Mouse (Mus musculus) myocyte (in vitro differentiated cells): ENCODE data around the gene Dhrs3. TPM values are rescaled to one million over a fixed set of nuclear protein-coding genes. Genes with fewer than 3 reads are reported as not detected.
A peak's percentile ranks its signal among the peaks of the same experiment; 100 is the strongest.

Experiments
- H3K27me3 ChIP-seq: one replicate; pipeline ENCODE4 v1.6.1; 2011; ENCODE audit not compliant: control insufficient read depth, insufficient read depth, insufficient read length
- H3K36me3 ChIP-seq: one replicate; pipeline ENCODE4 v1.6.1; 2011; ENCODE audit not compliant: control insufficient read depth, insufficient read depth
- H3K4me2 ChIP-seq: one replicate; pipeline ENCODE4 v1.6.1; 2011; ENCODE audit warnings: low read depth, control low read depth
- H3K4me3 ChIP-seq: one replicate; pipeline ENCODE4 v1.5.1; 2011; ENCODE audit warnings: mild to moderate bottlenecking, control low read depth, moderate library complexity
- H3K79me2 ChIP-seq: one replicate; pipeline ENCODE4 v1.6.1; 2011; ENCODE audit not compliant: control insufficient read depth, insufficient read depth
- H3ac ChIP-seq: one replicate; pipeline ENCODE4 v1.6.1; 2011; ENCODE audit not compliant: control insufficient read depth, insufficient read length
- CEBPB ChIP-seq: IDR thresholded peaks from 2 replicates; pipeline ENCODE4 v1.6.1; 2011; ENCODE audit warnings: mild to moderate bottlenecking, moderate library complexity; ENCODE audit not compliant: poor library complexity, insufficient read depth, severe bottlenecking
- E2F4 ChIP-seq: IDR thresholded peaks from one replicate; pipeline ENCODE4 v1.6.1; 2011; ENCODE audit warnings: mild to moderate bottlenecking, control low read depth, moderate library complexity; ENCODE audit not compliant: insufficient read depth
- MAX ChIP-seq: IDR thresholded peaks from one replicate; pipeline ENCODE4 v1.6.1; 2011; ENCODE audit warnings: low read depth, mild to moderate bottlenecking, control low read depth
- MYOD1 ChIP-seq, 3 experiments: IDR thresholded peaks; one replicate each; pipeline ENCODE4 v1.6.1; 2011; ENCODE audit warnings: control low read depth in 2 of 3, low read depth in 2 of 3, mild to moderate bottlenecking in 2 of 3, moderate library complexity in 1 of 3; ENCODE audit not compliant: insufficient read length in 2 of 3, control insufficient read depth in 1 of 3
- MYOG ChIP-seq, 3 experiments: IDR thresholded peaks; one replicate each; pipeline ENCODE4 v1.6.1; 2011; ENCODE audit warnings: control low read depth in 2 of 3, low read depth in 2 of 3, mild to moderate bottlenecking in 2 of 3; ENCODE audit not compliant: insufficient read length in 2 of 3, control insufficient read depth in 1 of 3, insufficient read depth in 1 of 3
- POLR2A ChIP-seq: IDR thresholded peaks from one replicate; pipeline ENCODE4 v1.6.1; 2011; ENCODE audit warnings: low read depth, mild to moderate bottlenecking, control low read depth, moderate library complexity; ENCODE audit not compliant: insufficient read length
- POLR2AphosphoS2 ChIP-seq: IDR thresholded peaks from one replicate; pipeline ENCODE4 v1.6.1; 2011; ENCODE audit warnings: low read depth, control low read depth; ENCODE audit not compliant: insufficient read length
- REST ChIP-seq: IDR thresholded peaks from one replicate; pipeline ENCODE4 v1.6.1; 2011; ENCODE audit warnings: mild to moderate bottlenecking, control low read depth, moderate library complexity; ENCODE audit not compliant: insufficient read depth, insufficient read length
- SRF ChIP-seq: IDR thresholded peaks from one replicate; pipeline ENCODE4 v1.6.1; 2011; ENCODE audit warnings: low read depth; ENCODE audit not compliant: control insufficient read depth, insufficient read length
- TCF12 ChIP-seq: IDR thresholded peaks from one replicate; pipeline ENCODE4 v1.6.1; 2011; ENCODE audit warnings: mild to moderate bottlenecking, control low read depth; ENCODE audit not compliant: poor library complexity, insufficient read depth, severe bottlenecking
- TCF3 ChIP-seq: IDR thresholded peaks from one replicate; pipeline ENCODE4 v1.6.1; 2011; ENCODE audit warnings: low read depth, control low read depth; ENCODE audit not compliant: insufficient read length
- USF1 ChIP-seq: IDR thresholded peaks from one replicate; pipeline ENCODE4 v1.6.1; 2011; ENCODE audit warnings: low read depth, mild to moderate bottlenecking, control low read depth, moderate library complexity
- polyA plus RNA-seq: library from polyadenylated mRNA; unstranded; fragments of >200 nt; fragmentation: generic; extraction: Trizol; gene quantifications from one replicate; pipeline ENCODE4 v1.2.1, GENCODE M21; 2012; ENCODE audit warnings: missing spikeins

The Dhrs3 gene
- polyA plus RNA-seq, 1 experiment, result 5.5 TPM

DNA sequence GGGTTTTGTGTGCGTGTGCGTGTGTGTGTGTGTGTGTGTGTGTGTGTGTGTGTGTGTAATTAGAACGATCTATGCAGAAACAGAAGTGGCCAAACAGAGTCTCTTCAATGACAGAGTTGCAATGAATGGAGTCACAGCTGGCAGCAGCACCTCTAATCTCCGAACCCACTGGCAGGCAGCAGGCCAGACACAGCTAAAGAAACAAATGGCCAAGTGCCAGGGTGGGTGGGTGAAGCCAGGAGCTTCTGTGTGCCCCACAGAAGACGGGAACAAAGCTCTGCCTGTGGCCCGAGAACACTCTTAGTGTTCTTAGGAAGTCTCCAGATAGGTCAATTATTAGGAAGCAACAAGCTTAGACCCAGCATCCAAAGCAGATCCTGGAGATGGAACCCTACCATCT lies 6.2 kb upstream of the Dhrs3 start:
- no peak overlapping the region for H3ac ChIP-seq
- no peak for TF ChIP-seq MYOG (IDR thresholded peaks at IDR 0.05; ENCODE audit: control insufficient read depth in 1 of 3, insufficient read depth in 1 of 3, insufficient read length in 2 of 3, low read depth in 2 of 3)
- TF ChIP-seq MAX, result no peak
- TF ChIP-seq POLR2AphosphoS2, result no peak
- no peak for TF ChIP-seq CEBPB
- TF ChIP-seq REST, result no peak
- no peak for TF ChIP-seq TCF3
- TF ChIP-seq TCF12, result no peak
- no peak for TF ChIP-seq E2F4
- TF ChIP-seq USF1, result no peak
- TF ChIP-seq POLR2A, result no peak
- no peak for TF ChIP-seq SRF
- no peak for TF ChIP-seq MYOD1 (IDR thresholded peaks at IDR 0.05; ENCODE audit: control insufficient read depth in 1 of 3, insufficient read length in 2 of 3, low read depth in 2 of 3)
- H3K27me3 ChIP-seq, result no peaks in the 10 kb centered on the region
- H3K4me2 ChIP-seq, result no peak overlapping the region
- no peaks in the 10 kb centered on the region for H3K36me3 ChIP-seq
- no peaks in the 10 kb centered on the region for H3K79me2 ChIP-seq
- no peak overlapping the region for H3K4me3 ChIP-seq

DNA sequence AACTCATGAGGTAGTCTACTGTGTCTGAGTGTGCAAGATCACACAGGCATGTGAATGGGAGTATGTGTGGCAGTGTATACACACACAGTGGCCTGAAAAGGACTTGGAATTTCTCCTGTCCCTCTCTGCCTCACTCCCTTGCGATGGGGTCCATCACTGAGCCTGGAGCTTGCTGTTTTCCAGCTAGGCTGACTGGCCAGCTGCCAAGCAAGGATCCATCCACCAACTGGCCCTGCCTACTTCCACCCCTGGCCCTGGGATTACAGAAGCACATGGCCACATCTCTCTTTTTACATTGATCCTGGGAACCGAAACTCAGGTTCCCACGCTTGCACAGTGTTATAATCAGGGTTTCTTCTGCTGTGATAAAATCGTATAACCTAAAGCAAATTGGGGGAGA lies 3.9 kb upstream of the Dhrs3 start:
- Histone ChIP-seq H3K79me2 (no peaks in the 10 kb centered on the region), H3K4me2 (no peak overlapping the region), H3K27me3 (no peaks in the 10 kb centered on the region), H3K36me3 (no peaks in the 10 kb centered on the region), H3ac (no peak overlapping the region), H3K4me3 (no peak overlapping the region)
- TF ChIP-seq POLR2A (no peak), CEBPB (no peak), REST (no peak), MYOG (IDR thresholded peaks at IDR 0.05; ENCODE audit: control insufficient read depth in 1 of 3, insufficient read depth in 1 of 3, insufficient read length in 2 of 3, low read depth in 2 of 3) (no peak), TCF3 (no peak), E2F4 (no peak), USF1 (no peak), SRF (no peak), MAX (no peak), POLR2AphosphoS2 (no peak), TCF12 (no peak), MYOD1 (IDR thresholded peaks at IDR 0.05; ENCODE audit: control insufficient read depth in 1 of 3, insufficient read length in 2 of 3, low read depth in 2 of 3) (no peak)

DNA sequence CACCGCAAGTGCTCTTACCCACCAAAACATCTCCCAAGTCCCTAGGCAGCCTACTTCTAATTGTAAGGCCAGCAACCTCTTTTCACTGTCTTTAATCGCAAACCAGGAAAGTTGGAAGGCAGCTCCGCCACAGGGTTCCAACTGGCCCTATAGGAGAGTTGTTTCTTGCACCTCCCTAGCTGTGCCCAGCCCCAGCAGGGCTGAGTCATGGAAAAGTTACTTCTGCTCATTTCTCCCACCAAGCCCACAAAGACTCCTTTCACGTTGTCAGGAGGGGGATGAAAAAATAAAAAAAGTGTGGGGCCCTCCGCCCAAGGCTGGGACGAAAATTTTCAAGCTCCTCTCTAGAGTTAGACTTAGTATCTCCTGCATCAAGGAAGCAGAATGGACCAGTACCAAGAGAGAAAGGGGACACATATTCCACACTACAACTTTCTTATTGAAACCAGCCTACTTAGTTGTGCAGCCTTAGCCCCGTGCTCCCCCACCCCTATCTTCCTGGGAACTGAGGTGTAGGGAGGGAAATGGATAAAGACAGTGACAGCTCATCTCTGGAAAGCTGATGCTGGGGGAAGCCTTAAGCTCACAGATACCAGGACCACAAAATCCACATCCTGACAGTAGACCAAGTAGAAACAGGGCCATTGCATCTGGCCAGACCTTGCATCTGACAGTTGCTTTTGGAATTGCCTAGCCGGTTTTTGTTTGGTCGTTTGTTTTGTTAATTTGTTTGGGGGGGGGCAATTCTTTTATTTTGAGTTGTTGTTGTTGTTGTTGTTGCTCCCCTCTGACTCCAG lies 2.9 kb upstream of the Dhrs3 start:
- H3K36me3 ChIP-seq, result no peaks in the 10 kb centered on the region
- H3K27me3 ChIP-seq, result no peaks in the 10 kb centered on the region
- no peak overlapping the region for H3K4me3 ChIP-seq
- H3K4me2 ChIP-seq, result no peak overlapping the region
- no peak overlapping the region for H3ac ChIP-seq
- H3K79me2 ChIP-seq, result no peaks in the 10 kb centered on the region
- TF ChIP-seq TCF3, result no peak
- TF ChIP-seq USF1, result no peak
- no peak for TF ChIP-seq REST
- no peak for TF ChIP-seq E2F4
- no peak for TF ChIP-seq TCF12

DNA sequence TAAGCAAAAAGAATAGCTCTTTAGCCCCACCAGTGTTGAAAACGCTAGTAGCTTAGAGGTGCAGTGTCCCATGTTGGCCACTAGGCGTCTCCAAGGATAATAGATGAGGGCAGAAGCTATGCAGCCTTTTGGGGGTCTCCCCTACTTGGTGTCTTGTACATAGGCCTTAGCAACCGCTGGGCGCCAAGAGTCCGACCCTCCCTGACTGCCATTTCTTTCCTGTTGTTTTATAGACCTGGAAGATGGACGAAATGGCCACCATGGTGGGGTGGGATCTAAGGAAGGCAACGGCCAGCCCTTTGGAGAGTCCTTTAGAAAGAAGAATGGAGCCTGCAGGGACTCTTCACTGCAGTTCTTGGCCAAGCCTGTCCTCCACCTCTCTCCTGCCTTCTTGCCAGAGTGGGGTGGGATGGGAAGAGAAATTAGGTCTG lies 1.9 kb upstream of the Dhrs3 start:
- H3K4me2 ChIP-seq, result peak overlapping the region; percentile 96
- H3K79me2 ChIP-seq, result no peaks in the 10 kb centered on the region
- no peak overlapping the region for H3ac ChIP-seq
- no peak for TF ChIP-seq E2F4
- TF ChIP-seq USF1, result no peak
- no peak for TF ChIP-seq SRF
- H3K4me3 ChIP-seq, result no peak overlapping the region
- no peaks in the 10 kb centered on the region for H3K36me3 ChIP-seq
- no peaks in the 10 kb centered on the region for H3K27me3 ChIP-seq

DNA sequence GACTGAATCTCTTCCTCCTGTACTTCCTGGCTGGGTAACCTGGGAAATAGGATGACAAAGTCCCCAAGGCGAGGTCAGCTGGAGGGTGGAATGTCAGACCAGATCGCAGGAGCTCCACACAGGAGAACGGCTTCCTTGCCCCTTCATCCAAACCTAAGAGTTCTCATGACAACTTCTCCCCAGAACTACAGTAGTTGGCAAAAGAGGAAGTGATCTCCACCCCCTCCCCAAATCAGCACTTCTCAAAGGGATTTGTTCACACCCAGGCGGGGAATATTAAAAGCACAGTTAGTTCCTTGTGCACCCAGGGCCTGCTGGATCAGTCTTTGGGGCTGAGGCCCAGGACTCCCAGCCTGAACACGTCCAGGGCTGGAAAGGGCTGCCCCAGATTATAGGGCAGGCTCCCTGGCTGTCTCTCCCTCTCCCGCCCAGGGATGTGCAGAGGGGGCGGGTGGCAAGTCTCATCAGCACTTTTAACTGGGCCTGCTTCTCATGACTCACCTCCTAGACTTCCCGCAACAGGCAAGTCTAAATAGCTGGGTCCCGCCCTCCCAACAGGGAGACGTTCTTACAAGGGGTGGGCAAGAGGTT lies 1.4 kb upstream of the Dhrs3 start:
- Histone ChIP-seq H3K4me3 (peak overlapping the region; percentile 40), H3ac (no peak overlapping the region), H3K79me2 (no peaks in the 10 kb centered on the region), H3K4me2 (peak overlapping the region; percentile 96), H3K36me3 (no peaks in the 10 kb centered on the region), H3K27me3 (no peaks in the 10 kb centered on the region)
- TF ChIP-seq MAX (no peak), CEBPB (no peak), TCF3 (no peak), POLR2A (peak; percentile 32), POLR2AphosphoS2 (no peak), TCF12 (no peak), MYOG (IDR thresholded peaks at IDR 0.05; ENCODE audit: control insufficient read depth in 1 of 3, insufficient read depth in 1 of 3, insufficient read length in 2 of 3, low read depth in 2 of 3) (no peak), E2F4 (peak; percentile 12), REST (no peak), USF1 (no peak)
